Mouse (Mus musculus) testis, adult 2 months (tissue): ENCODE data around the gene Src. TPM values are rescaled to one million over a fixed set of nuclear protein-coding genes. Genes with fewer than 3 reads are reported as not detected.

Source experiments
- H3K27ac ChIP-seq: fragments of 200-500 bp; 2 replicates; pipeline ENCODE4 v1.5.1; 2012; ENCODE audit warnings: low read depth, low read length; ENCODE audit not compliant: control insufficient read depth, insufficient read depth
- H3K27me3 ChIP-seq: fragments of 200-500 bp; 2 replicates; pipeline ENCODE4 v1.6.1; 2012; ENCODE audit warnings: mild to moderate bottlenecking, low read length, moderate library complexity; ENCODE audit not compliant: control insufficient read depth, insufficient read depth
- H3K36me3 ChIP-seq: fragments of 200-500 bp; 2 replicates; pipeline ENCODE4 v1.6.1; 2012; ENCODE audit warnings: mild to moderate bottlenecking, low read length; ENCODE audit not compliant: control insufficient read depth, insufficient read depth
- H3K4me1 ChIP-seq: fragments of 200-500 bp; 2 replicates; pipeline ENCODE4 v1.6.1; 2012; ENCODE audit warnings: low read length; ENCODE audit not compliant: control insufficient read depth, insufficient read depth
- H3K4me3 ChIP-seq: fragments of 200-500 bp; 2 replicates; pipeline ENCODE4 v1.5.1; 2012; ENCODE audit warnings: low read depth, mild to moderate bottlenecking, low read length, moderate library complexity, mixed read lengths; ENCODE audit not compliant: control insufficient read depth
- CTCF ChIP-seq: fragments of 200-500 bp; IDR thresholded peaks from 2 replicates; pipeline ENCODE4 v1.5.1; 2012; ENCODE audit warnings: low read depth, mild to moderate bottlenecking, inconsistent platforms, low read length, moderate library complexity; ENCODE audit not compliant: control insufficient read depth, insufficient read depth, insufficient replicate concordance
- POLR2A ChIP-seq: fragments of 200-500 bp; IDR thresholded peaks from 2 replicates; pipeline ENCODE4 v1.6.1; 2012; ENCODE audit warnings: low read depth, mild to moderate bottlenecking, inconsistent platforms, low read length, moderate library complexity; ENCODE audit not compliant: control insufficient read depth
- polyA plus RNA-seq: library from polyadenylated mRNA; depleted of rRNA; stranded (reverse); fragments of >200 nt; gene quantifications from 2 replicates; pipeline ENCODE4 v1.2.3, GENCODE M21; 2012

The Src gene
- polyA plus RNA-seq, 1 experiment = 8.7 TPM

- no peaks in the 10 kb centered on the region for H3K36me3 ChIP-seq
- TF ChIP-seq POLR2A = no peak
- no peak for TF ChIP-seq CTCF
- H3K27ac ChIP-seq = no peak overlapping the region
- H3K4me3 ChIP-seq = no peak overlapping the region
- no peaks in the 10 kb centered on the region; the same call in 1 of the 2 replicates for H3K4me1 ChIP-seq
- H3K27me3 ChIP-seq = no peaks in the 10 kb centered on the region
These were observed 90.9 kb downstream of the Src start for GRCm38 (mm10) chr2:157509182-157509581.

DNA sequence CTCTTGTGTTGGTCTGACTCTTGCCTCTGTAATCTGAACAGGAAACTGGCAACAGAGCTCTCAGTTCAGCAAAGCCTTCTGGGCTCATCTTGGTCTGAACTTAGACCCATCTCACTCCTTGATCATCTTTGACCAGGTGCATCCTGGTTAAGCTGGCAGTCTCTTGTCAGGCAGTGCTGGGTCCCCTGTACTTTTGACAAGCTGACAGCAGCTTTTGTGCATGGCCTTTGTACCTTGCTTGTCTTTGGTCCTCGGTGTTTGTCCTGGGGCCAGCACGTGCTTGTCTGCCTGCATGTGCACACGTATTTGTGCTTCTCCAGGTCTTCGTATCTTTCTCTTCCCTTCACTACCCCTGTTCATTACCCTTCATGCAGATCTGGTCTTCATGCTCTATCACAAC, 91.8 kb downstream of the Src start:
- H3K4me3 ChIP-seq = no peak overlapping the region
- H3K27ac ChIP-seq = no peak overlapping the region
- no peaks in the 10 kb centered on the region; the same call in 1 of the 2 replicates for H3K4me1 ChIP-seq
- TF ChIP-seq POLR2A (no peak), CTCF (no peak)
- H3K27me3 ChIP-seq = no peaks in the 10 kb centered on the region
- H3K36me3 ChIP-seq = no peaks in the 10 kb centered on the region

GRCm38 (mm10) chr2:157512859-157513258, 94.6 kb downstream of the Src start:
- Histone ChIP-seq H3K27me3 (no peaks in the 10 kb centered on the region), H3K36me3 (no peaks in the 10 kb centered on the region), H3K4me3 (no peak overlapping the region), H3K27ac (no peak overlapping the region), H3K4me1 (no peaks in the 10 kb centered on the region)
- no peak for TF ChIP-seq CTCF
- TF ChIP-seq POLR2A = no peak

- no peak overlapping the region for H3K4me3 ChIP-seq
- no peaks in the 10 kb centered on the region for H3K27me3 ChIP-seq
- no peaks in the 10 kb centered on the region for H3K4me1 ChIP-seq
- TF ChIP-seq POLR2A = no peak
- no peak for TF ChIP-seq CTCF
- no peaks in the 10 kb centered on the region for H3K36me3 ChIP-seq
- no peak overlapping the region for H3K27ac ChIP-seq
These were observed 95.5 kb downstream of the Src start for GRCm38 (mm10) chr2:157513737-157514208.

GRCm38 (mm10) chr2:157514353-157514752, 96.1 kb downstream of the Src start:
- no peaks in the 10 kb centered on the region for H3K36me3 ChIP-seq
- H3K27ac ChIP-seq = no peak overlapping the region
- no peaks in the 10 kb centered on the region for H3K27me3 ChIP-seq
- no peaks in the 10 kb centered on the region for H3K4me1 ChIP-seq
- TF ChIP-seq POLR2A (no peak), CTCF (no peak)
- H3K4me3 ChIP-seq = no peak overlapping the region

DNA sequence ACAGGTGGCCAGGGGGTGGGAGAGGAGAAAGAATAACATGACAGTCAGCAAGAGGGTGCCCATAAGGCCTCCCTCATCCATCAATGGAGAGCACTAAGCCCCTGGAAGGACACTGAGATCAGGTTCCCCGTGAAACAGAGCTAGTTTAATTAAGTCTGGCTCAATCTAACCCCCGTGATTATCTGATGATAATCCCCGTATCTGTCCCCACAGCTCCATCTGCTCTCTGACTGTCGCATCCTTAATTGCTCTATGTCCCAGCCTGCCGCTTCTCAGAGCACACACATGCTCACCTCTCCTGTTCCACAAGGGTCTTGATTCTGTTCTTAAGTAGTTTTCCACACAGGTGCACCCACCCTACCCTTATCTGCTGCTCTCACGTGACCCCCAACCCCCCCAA, 99.3 kb downstream of the Src start:
- Histone ChIP-seq H3K27me3 (no peaks in the 10 kb centered on the region), H3K27ac (no peak overlapping the region), H3K36me3 (no peaks in the 10 kb centered on the region), H3K4me1 (no peaks in the 10 kb centered on the region), H3K4me3 (no peak overlapping the region)
- no peak for TF ChIP-seq POLR2A
- TF ChIP-seq CTCF = no peak

- Histone ChIP-seq H3K4me1 (no peaks in the 10 kb centered on the region), H3K27me3 (no peaks in the 10 kb centered on the region), H3K4me3 (no peak overlapping the region), H3K27ac (no peak overlapping the region), H3K36me3 (no peaks in the 10 kb centered on the region)
- TF ChIP-seq CTCF (no peak), POLR2A (no peak)
These were observed 100.2 kb downstream of the Src start for GRCm38 (mm10) chr2:157518451-157518850.

DNA sequence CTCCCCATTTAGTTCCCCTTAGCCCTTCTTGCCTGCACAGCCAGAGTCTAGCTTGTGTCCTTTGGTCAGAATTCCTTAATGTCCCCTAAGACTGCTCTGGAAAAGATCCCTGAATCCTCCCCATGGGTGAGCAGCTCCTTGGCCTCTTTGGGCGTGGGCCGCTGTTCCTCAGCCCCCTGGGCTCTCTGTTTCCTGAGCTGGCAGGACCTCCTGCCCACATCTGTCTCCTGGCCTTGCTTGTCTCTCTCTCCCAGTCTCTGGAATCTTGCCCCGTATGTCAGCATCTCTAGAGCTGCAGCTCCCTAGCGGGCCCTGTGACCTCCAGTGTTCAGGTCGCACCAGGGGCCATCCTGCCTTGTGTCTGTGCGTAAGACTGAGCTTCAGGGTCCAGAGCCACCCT, 101.2 kb downstream of the Src start:
- no peaks in the 10 kb centered on the region for H3K36me3 ChIP-seq
- no peak overlapping the region for H3K4me3 ChIP-seq
- TF ChIP-seq POLR2A (no peak), CTCF (no peak)
- no peaks in the 10 kb centered on the region for H3K4me1 ChIP-seq
- H3K27me3 ChIP-seq = no peaks in the 10 kb centered on the region
- no peak overlapping the region for H3K27ac ChIP-seq
